Mouse (Mus musculus) retina, postnatal 1 day (tissue): ENCODE data around the gene Macrod1.

Source experiments
- DNase-seq: peaks from one replicate; pipeline ENCODE4 v3.0.0-alpha.2; 2012

The Macrod1 gene

DNA sequence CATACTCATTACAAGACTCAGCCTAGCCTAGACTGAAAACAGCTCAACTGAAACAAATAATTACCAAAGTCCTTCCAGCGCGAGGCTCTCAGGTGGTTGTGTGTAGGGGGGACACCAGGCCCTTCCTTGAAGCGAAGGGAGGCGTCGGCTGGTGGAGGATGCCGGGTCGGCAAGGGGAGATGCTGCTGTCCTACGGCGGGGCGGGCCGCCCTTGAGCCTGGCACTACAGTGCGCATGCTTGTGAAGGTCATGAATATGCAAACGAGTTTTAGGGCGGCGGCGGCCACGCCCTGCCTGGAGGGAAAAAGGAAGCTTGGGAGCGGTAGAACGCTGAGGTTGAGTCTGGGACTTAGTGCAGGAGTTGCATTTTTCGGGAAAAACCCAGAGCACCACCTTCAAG lies 87.2 kb downstream of the Macrod1 start:
- DNase-seq: peak; percentile 79

DNA sequence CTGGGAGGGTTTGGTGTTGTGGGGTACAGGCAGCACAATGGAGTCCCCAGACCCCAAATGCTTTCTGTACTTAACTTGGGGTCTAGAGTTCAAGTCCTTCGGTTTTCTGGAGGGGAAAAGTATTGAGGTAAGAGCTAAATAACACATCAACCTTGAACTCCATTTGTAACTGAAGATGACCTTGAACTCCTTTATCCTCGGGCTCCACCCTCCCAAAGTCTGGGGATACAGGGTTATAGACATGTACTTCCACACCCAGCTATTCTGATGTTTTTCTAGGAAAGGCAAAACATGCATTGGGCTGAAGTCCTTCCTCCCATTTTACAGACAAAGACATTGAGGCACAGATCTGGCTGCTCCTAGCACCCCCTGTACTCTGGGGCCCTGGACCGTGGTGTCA lies 87.8 kb downstream of the Macrod1 start:
- DNase-seq: no peak

DNA sequence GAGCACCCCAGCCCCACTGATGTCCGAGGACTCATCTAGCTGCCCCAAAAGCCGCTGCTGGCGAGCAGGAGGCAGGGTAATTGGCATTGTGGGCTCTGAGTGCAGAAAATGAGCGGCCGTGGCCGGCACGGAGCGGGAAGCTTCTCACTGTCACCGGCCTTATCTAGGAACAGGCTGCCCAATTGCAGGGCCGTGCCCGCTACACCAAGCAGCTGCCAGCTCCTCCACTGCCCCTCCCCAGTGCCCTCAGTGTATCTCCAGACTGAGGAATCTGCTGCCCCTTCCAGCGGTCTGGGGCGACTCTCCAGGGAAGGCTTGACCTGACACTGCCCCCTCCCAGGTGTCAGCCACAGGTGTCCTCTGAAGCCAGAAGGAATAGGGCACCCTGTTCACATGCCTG lies 89.8 kb downstream of the Macrod1 start:
- no peak for DNase-seq

DNA sequence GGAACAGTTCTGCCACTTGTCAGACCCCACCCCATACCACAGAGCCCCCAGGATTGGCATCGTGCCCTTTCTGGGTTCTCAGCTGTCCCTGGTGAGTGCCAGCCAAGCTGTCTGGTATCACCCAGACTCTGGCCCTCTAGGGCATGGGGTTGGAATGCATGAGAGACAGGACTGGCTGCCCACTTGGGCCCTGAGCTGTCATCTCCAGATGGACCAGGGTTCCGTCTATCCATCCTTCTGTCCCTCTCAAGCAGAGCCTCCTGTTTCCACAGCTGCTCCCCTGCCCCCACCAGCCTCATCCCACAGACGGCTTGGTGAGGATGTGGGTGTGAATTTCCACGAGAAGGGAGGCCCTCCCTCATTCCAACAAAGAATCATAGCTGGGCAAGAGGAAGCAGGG lies 91.5 kb downstream of the Macrod1 start:
- no peak for DNase-seq

DNA sequence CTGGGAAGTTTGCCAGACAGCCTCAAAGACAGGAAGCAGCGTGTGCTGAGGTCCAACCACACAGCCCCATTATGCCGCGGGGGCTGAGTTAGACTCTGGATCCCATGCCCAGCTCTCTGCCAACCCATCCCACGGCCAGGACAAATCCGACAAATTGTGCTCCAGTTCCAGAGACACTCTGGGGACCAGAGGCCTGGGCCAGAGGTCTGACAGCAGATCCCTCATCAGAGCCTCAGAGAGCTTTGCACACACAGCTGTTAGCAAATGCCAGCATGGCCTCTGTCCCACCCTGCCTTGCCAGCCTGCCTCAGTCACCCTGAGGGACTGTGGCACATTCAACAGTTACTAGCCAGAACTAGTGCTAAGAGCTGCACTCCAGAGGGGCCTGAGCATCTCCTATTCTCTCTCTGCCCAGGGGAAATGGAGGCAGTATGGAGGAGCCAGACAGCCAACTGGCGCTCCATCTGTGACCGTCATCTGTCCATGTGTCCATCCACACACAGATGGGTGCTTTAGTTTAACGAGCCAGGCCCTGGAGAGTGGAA lies 92.0 kb downstream of the Macrod1 start:
- no peak for DNase-seq

DNA sequence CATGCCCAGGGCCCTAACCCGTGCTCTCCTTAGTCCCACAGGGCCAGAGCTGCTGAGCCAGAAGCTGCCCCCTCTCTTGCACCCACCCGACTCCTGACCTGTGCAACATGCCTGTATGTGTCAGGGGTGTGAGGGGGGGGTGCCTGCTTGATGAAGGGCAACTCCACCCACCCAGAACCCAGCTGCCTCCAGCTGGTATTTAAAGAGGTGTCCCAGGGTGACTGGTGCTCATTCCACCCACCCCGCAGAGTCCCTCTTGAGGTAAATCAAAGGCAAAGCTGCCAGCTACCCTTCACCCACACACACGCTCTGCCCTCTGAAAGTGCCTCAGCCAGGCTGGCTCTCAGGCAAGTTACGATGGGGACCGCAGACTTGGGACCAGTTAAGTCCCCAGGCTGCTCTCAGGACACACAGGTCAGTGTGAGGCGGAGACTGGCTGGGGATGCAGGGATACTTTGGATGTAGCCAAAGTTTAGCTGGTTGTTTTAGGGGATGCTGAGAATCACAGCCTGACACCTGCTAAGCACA lies 92.6 kb downstream of the Macrod1 start:
- DNase-seq: no peak

DNA sequence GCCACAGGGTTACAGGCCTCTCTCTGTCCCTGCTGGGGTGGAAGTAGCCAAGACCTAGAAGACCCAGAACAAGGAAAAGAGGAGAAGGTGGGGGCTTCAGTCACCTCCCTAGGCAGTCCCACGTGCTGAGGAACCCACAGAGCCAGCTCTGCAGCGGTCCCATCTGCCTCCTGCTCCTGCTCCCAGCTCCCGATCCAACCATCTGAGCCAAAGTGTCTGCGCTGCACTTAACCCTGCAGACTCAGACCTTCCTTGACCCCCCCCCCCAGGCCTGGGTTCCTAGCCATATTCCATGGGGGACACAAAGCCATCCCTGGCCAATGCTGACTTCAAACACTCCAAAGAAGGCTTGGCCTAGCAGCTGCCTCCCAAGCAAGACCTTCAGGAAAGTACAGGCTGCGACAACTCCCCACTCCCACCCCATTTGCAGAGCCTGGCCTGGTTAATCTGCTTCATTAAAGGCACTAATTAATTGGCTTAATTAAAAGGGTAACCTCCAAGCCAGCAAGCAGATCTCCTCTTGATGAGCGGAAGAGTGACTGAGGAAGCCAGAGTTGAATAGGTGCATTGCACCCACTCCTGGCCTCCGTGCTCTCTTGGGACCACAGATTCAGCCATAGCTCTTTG lies 94.8 kb downstream of the Macrod1 start:
- DNase-seq: peak; percentile 83

DNA sequence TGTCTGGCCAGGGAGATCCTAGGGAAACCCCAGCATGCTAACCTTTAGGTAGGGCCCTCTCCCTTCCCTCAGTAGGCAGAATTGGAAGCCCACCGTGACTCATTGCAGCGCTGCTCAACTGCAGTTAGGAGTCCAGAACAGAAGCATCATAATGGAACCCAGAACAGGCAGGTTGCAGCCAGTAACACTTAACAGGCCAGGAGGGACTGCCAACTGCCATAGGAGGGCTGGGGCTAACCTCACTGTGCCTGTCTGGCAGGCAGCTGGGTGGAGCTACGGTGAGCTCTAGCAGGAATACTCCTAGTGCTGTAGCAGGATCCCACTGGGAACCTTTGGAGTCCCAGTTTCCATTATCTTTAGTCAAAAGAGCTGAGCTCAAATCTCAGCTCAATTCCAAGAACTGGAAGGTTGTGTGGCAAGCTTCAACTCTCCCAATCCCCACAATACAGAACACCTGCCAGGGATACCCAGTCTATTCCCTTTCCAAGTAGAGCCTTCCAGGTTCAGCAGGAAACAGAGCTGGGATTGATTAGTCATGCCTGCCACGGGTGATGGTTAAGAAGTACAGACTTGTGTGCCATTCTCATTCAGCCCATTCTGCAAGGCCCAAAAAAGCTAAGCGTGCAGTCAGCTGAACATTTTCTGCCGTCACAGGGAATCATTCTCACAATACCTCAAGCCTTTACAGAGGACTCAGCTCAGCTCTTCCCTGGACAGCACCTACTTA lies 95.5 kb downstream of the Macrod1 start:
- DNase-seq: no peak

DNA sequence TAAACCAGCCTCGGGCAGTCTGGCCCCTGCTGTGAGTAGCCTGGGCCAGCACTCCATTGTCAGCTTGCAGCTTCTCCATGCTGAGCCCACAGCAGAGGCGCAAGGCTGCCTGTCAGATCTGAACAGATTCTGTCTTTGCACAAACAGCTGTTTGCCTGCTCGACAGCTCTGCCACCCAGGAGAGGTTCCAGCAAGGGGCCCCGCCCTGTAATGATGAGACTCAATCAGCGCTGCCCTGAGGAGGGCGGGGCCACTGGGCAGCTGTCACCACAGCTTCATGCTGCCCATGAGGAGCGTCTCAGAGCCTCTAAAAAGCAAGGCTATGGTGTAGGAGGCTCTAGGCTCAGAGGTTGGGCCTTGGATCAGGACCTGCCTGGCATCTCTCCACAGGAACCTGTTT lies 96.6 kb downstream of the Macrod1 start:
- peak; percentile 86 for DNase-seq

DNA sequence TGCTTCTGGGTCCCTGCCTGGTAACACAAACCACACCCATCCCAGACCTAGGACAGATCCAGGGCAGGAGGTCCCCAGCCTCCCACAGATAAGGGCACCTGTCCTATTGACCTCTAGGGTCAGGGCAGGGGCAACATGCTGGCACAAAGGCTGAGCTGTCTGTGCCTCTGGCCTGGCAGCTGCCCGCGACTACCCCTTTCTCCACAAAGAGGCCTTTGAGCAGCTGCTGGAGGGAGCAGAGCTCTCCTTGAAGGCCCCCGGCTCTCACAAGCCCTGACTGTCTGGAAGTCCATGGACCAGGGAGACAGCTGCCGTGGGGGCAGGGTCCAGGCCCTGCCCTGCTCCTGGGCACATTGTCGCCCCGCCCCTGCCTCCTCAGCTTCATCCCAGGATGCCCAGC lies 98.6 kb downstream of the Macrod1 start:
- peak; percentile 95 for DNase-seq

DNA sequence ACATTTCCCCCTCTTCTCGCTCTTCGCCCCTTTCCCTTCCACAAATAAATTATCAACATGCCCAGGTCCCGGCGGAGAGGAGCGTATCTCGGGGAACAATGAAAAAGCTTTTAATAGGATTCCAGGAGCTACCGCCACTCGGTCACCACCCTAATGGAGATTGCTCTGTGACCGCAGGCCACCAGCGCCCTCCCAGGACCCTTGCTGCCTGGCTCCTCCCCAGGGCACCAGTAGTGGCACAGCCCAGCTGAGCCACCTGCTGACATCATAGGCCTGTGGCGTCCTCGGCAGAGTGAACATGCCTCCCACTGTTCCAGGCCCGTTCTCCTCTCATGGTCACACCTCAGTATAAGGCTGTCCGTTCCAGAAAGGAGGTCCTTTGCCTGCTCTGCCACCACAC lies 101.1 kb downstream of the Macrod1 start:
- peak; percentile 71 for DNase-seq

DNA sequence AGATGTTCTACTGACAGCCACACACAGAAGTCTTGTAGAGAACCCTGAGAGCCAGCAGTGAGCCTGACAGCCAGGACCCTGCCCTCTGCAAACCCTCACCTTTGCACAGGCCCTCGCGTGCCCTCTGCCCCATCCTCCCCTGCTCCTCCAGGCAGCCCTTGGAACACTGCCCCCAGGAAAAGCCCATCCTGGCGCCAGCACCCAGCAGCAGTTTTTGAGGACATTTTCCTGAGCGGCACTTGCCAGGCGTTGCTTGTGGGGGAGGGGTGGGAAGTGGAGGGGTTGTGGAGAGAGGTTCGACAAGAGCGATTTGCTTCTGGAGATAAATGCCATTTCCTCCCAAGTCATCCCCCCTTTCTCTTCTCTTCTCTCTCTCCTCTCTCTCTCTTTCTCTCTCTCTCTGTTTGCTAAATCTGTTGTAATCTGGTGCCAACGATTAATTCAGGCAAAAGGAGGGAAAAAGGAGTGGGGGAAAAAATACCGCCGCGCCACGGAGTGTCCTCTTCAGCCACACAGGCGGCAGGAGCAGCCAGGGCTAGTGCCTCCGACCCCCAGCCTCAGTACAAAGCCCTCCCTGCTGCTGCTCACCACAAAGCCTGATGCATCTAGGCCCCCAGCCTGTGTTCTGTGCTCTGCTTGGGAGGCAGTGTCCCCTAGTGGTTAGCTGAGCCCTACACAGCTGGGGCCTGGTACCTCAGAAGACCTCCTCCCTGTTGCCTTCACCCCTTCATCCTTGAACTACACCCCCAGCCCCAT lies 103.7 kb downstream of the Macrod1 start:
- DNase-seq: peak; percentile 80

DNA sequence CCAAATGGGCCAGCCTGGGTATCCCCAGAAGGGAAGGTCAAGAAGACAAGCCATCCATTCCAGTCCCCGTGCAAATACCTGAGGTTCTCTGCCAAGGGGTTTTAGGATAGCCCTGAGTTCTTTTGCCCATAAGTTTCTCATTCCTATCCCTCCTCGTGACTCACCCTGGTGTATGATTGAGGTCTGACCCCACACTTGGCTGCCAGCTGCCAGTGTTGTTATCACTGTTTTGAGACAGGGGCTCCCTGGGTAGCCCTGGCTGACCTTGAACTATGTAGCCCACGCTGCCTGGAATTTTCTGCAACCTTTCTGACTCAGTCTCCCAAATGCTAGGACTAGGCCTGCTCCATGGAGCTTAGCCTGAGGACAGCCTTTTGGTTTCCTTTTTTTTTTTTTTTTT lies 104.5 kb downstream of the Macrod1 start:
- DNase-seq: no peak

DNA sequence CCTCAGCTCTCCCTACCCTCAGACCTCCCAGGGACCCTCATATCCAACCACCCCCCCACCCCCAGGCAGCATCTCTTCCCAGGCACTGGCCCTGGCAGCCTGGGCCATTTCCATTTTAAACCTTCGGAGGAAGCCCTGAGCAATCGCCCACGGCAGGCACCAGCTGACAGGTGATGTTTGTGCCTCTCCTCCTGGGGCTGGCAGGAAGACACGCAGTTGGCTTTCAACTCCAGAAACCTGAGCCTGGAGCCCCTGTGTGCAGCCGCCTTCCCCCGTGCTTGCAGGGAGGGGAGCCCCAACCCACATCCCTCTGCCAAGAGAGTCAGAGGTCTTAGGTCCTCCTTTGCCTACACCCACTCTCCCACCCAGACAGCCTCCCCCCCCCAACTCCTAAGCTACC lies 107.6 kb downstream of the Macrod1 start:
- DNase-seq: no peak

DNA sequence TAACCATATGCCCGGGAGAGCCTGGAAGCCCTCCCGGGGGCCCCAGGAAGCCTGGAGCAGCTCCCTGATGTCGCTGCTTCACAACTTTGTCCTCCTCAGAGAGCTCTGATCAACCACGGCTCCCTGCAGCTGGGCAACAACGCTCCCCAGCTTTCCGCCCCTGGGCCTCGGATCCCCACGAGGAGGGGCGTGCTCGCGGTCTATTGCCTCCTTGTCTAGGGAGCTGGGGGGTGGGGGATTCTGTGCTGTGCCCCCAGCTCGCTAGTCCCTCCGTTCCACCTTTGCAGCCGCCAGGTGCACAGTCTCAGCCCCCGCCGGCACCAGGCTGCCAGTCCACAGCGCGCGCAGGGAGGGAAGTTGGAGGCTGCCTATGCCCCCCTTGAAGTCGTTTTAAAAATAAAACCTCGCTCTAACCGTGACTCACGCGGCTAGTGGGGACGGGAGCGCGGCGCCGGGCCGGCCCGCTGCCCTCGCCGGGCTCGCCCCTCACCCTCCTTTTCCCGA lies 108.3 kb downstream of the Macrod1 start:
- DNase-seq: no peak

DNA sequence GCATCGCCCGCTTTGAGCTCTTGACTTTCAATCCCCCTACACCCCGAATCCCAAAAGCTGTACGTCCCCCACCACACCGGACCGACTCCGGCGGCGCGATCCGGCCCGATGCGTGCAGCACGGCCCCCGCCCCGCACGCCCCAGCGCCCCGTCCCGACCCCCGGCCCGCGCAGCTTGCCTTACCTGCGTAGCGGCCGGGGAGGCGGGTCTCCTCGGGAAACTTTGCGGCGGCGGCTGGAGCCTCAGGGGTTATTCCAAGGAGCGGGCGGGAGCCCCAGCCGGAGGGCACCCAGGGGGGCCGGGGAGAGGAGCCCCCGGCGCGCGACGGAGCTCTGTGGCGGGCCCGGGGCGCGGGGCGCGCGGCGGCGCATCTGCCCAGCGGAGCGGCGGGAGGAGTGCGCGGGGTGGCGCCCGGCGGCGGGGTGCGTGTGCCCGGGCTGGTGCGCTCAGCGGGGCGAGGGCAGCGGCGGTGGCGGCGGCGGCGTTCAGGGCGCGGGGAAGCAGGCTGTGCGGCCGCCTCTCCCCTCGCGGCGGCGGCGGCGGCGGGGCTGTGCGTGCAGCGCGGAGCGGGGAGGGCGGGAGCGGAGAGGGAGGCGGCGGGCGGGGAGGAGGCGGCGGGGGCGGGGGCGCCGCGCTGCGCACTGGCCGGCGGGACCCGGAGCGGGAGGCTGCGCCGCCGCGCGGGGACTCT lies 109.0 kb downstream of the Macrod1 start:
- peak; percentile 73 for DNase-seq

DNA sequence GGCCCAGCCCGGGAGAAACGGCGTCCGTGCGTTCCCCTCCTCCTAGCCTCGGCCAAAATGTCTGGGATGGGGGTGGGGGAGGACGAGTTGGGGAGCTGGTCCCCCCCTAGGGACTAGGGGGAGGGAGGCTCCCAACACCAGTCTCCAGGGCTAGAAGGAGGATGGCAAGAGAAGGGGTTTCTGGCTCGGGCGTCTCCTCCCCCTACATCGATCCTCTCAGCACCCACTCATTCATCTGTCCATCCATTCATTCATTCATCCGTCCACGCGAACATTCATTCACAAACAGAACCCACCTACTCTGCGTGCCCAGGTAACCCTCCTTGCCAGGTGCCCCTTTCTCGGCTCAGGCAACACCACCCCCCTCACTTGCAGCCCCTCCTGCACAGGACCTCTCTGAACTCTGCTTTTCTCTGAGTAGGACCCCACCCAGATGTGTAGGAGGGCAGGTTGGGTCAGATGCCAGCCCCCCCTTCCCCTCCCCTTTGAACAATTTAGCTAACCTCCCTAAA lies 109.6 kb downstream of the Macrod1 start:
- DNase-seq: no peak

DNA sequence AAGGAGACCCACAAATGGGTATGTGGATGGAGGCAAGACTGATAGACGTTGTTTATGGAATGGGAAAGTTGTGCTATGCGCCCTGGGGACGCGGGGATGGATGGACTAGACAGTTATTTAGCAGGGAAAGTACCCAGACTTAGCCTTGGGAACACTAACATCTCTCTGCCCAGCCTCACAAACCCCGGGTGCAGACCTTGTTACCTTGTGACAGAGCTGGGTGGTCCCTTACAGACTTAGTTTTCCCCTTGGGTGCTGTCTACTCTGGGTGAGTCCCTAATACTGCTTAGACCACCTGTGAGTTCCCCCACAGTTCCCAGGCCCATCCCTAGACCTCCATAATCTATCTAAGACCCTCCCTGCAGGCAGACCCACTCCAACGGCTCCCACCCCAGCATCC lies 110.2 kb downstream of the Macrod1 start:
- no peak for DNase-seq

DNA sequence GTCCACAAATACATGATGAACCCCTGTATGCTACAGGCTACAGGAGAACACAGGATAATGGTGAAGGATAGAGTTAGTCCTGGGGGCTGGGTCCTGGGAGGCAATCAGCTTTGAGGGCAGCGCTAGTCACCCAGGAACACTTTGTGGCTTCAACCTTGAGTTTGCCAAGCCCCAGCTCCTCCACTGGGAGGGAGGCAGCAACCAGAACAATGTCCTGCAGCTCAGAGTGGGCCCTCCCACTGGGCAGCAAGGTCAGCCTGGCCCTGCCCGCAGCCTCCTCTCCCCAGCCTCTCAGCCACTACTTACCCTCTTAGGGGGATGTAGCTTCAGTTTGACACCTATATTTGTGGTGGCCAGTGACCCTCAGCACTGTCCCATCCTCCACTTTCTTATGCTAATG lies 111.8 kb downstream of the Macrod1 start:
- no peak for DNase-seq

DNA sequence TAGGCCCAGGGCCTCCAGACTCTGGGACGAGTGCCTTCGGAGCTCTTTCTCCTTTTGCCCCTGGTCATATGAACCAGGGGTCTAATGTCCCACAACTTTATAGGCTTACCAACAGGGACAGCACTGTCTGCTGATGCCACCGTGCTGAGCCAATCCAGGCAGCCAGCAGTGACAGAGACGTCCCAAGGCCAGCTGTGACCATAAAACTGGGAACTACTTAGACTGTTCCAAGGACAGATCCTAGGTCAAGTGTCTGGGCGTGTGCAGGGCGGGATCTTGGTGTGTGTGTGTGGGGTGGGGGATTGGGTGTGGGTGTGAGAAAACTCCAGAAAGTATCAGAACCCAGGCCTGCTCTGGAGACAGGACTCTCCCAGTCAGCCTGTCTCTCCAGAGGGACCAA lies 114.3 kb downstream of the Macrod1 start:
- DNase-seq: no peak

DNA sequence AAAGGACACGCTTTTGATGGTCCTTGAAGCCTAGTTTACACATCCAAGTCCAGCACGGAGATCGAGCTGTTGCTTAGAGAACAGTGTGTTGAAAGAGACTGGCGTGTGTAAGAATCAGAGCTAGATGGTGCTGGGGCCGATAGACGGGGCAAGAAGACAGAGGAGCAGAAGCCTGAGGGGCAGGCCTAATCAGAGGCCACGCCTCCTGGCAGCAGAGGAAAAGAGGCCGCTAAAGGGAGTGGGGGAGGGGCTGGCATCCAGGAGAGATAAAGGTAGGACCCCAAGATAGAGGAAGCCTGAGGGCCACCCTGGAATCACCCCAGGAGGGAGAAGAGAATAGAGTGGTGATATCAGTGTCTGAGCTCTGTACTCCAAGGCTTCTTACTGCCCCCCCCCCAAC lies 114.8 kb downstream of the Macrod1 start:
- peak; percentile 65 for DNase-seq

DNA sequence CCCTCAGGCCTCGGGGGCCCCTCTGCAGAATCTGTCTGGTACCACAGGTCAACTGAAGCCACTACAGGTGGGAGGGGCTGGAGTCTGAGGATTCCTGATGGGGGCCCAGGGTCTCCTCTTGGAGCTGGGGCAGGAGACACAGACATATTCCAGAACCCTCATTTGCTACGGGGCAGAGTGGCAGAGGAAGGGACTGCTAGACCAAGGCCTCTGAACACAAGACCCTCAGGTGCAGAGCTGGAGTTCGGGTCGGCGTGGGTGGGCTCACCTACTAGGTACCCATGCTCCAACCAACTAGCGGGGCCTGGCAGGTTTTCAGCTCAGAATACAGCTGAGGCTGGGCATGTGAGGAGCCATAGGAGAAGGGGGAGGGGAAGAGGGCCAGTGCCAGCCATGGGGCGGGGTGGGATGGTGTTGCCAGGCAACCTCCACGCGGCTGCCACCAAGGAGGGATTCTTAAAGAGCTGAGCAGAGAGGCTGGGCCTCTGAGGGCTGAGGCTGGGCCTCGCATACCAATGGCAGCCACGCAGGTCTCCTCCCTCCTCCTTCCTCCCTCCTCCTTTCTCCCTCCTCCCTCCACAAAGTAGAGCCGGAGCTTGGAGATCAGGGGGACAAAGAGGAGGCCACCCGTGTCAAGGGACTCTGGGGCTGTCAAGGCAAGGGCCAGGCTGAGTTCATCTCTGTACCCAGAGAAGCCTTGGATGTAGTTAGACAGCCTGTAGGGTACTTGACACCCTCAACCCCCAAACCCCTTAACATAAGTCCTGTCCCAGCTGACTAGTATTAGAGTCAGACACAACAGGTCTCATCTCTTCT lies 115.6 kb downstream of the Macrod1 start:
- peak; percentile 93 for DNase-seq
